Mouse (Mus musculus): Measurements from ENCODE around the gene Sap18b.
"Not testable (repeated sequence)": the region's sequence is repeated elsewhere in the genome, so short reads cannot be mapped to it uniquely, and the experiment has no call there.

The Sap18b gene

GRCm38 (mm10) chr8:95825162-95825561, at the start of gene Sap18b:
TSS of gene Sap18b (plus strand) at chr8:95825346.
- not testable (repeated sequence) for DNase-seq

GRCm38 (mm10) chr8:95781085-95781484, 44.1 kb upstream of the Sap18b start:
- DNase-seq = no peak

GRCm38 (mm10) chr8:95781775-95782174, 43.4 kb upstream of the Sap18b start:
- no peak for DNase-seq

- DNase-seq = no peak
Observed at GRCm38 (mm10) chr8:95782628-95783027, 42.5 kb upstream of the Sap18b start.

- DNase-seq = no peak
Observed at GRCm38 (mm10) chr8:95785591-95785990, 39.6 kb upstream of the Sap18b start.

- not testable (repeated sequence) for DNase-seq
Observed at GRCm38 (mm10) chr8:95795333-95796061, 29.6 kb upstream of the Sap18b start.

- DNase-seq = no peak
Observed at GRCm38 (mm10) chr8:95799117-95799516, 26.0 kb upstream of the Sap18b start.

GRCm38 (mm10) chr8:95799891-95800290, 25.3 kb upstream of the Sap18b start:
- DNase-seq = no peak

- DNase-seq = no peak
Observed at GRCm38 (mm10) chr8:95800353-95800752, 24.8 kb upstream of the Sap18b start.

- DNase-seq = no peak
Observed at GRCm38 (mm10) chr8:95801476-95802064, 23.6 kb upstream of the Sap18b start.

- DNase-seq = no peak
Observed at GRCm38 (mm10) chr8:95802231-95802630, 22.9 kb upstream of the Sap18b start.

- DNase-seq = no peak
Observed at GRCm38 (mm10) chr8:95805482-95805881, 19.7 kb upstream of the Sap18b start.

GRCm38 (mm10) chr8:95806461-95807191, 18.5 kb upstream of the Sap18b start:
- DNase-seq = peak; percentile 8 to 16

- peak; percentile 97 for DNase-seq
Observed at GRCm38 (mm10) chr8:95807331-95807843, 17.8 kb upstream of the Sap18b start, which contains the start of gene Cnot1. TSS of gene Cnot1 (minus strand) at chr8:95807464.

- peak; percentile 95 to 96 for DNase-seq
Observed at GRCm38 (mm10) chr8:95807861-95808260, 17.3 kb upstream of the Sap18b start.

GRCm38 (mm10) chr8:95808631-95809030, 16.5 kb upstream of the Sap18b start:
- DNase-seq = no peak

- no peak for DNase-seq
Observed at GRCm38 (mm10) chr8:95809116-95809515, 16.0 kb upstream of the Sap18b start.

GRCm38 (mm10) chr8:95810184-95810591, 15.0 kb upstream of the Sap18b start:
- DNase-seq = peak; percentile 70 to 79

- DNase-seq = no peak
Observed at GRCm38 (mm10) chr8:95816044-95816708, 9.0 kb upstream of the Sap18b start.

GRCm38 (mm10) chr8:95817597-95817996, 7.5 kb upstream of the Sap18b start:
- no peak for DNase-seq

GRCm38 (mm10) chr8:95818211-95818610, 6.9 kb upstream of the Sap18b start:
- DNase-seq = peak in 1 of 2 experiments; percentile 18

- no peak for DNase-seq
Observed at GRCm38 (mm10) chr8:95821266-95821665, 3.9 kb upstream of the Sap18b start.

GRCm38 (mm10) chr8:95822096-95822495, 3.0 kb upstream of the Sap18b start:
- DNase-seq = no peak

All from lung, adult 18-20 months (tissue).